Mouse (Mus musculus) forebrain, embryonic 14.5 days (tissue): ENCODE data around the gene Padi3. TPM values are rescaled to one million over a fixed set of nuclear protein-coding genes. Genes with fewer than 3 reads are reported as not detected.

Experiments
- ATAC-seq: fragments of 200-750 bp; cut with Nextera tagmentation; 2 replicates; pipeline ENCODE4 v1.8.0; 2017; ENCODE audit warnings: mild to moderate bottlenecking, moderate library complexity
- DNase-seq: peaks from one replicate; pipeline ENCODE4 v3.0.0-alpha.2; 2015; ENCODE audit warnings: low spot score
- H3K27ac ChIP-seq: fragments of 300-500 bp; sonication (generic); 2 replicates; pipeline ENCODE4 v1.5.1; 2014; ENCODE audit warnings: low read depth, mild to moderate bottlenecking, control low read depth, low read length, moderate library complexity
- H3K27me3 ChIP-seq: fragments of 300-500 bp; sonication (generic); replicated peaks from 2 replicates; pipeline ENCODE4 v1.6.1; 2014; ENCODE audit warnings: low read length, control low read depth, mixed read lengths; ENCODE audit not compliant: control insufficient read depth, insufficient read depth
- H3K36me3 ChIP-seq: fragments of 300-500 bp; sonication (generic); 2 replicates; pipeline ENCODE4 v1.6.1; 2014; ENCODE audit warnings: low read length, control low read depth; ENCODE audit not compliant: control insufficient read depth, insufficient read depth
- H3K4me1 ChIP-seq: fragments of 300-500 bp; sonication (generic); 2 replicates; pipeline ENCODE4 v1.6.1; 2014; ENCODE audit warnings: antibody characterized with exemption, low read length, control low read depth; ENCODE audit not compliant: control insufficient read depth, insufficient read depth
- H3K4me2 ChIP-seq: fragments of 300-500 bp; sonication (generic); 2 replicates; pipeline ENCODE4 v1.6.1; 2014; ENCODE audit warnings: mild to moderate bottlenecking, control low read depth, low read length
- H3K4me3 ChIP-seq: fragments of 300-500 bp; sonication (generic); 2 replicates; pipeline ENCODE4 v1.5.1; 2014; ENCODE audit warnings: low read depth, low read length, control low read depth
- H3K9ac ChIP-seq: fragments of 300-500 bp; sonication (generic); 2 replicates; pipeline ENCODE4 v1.6.1; 2014; ENCODE audit warnings: mild to moderate bottlenecking, low read length, control low read depth, moderate library complexity
- H3K9me3 ChIP-seq: fragments of 300-500 bp; sonication (generic); replicated peaks from 2 replicates; pipeline ENCODE4 v1.6.1; 2016; ENCODE audit warnings: low read length, control low read depth, mixed read lengths; ENCODE audit not compliant: control insufficient read depth
- WGBS: fragments of 180-500 bp; shearing (Covaris S2); extraction: QIAGEN DNeasy Blood & Tissue Kit; methylation state at CpG from one replicate; pipeline ENCODE4 v1.1.7; 2014; 5-methylcytosine and 5-hydroxymethylcytosine counted together
- polyA plus RNA-seq: library from polyadenylated mRNA; unstranded; fragments of >200 nt; fragmentation: Nextera tagmentation; extraction: Ambion mirVana; gene quantifications from 2 replicates; pipeline ENCODE4 v1.2.1, GENCODE M21; 2014

The Padi3 gene
- polyA plus RNA-seq, 1 experiment from 2014 or later: not detected

GRCm38 (mm10) chr4:140779803-140780397 is 30.5 kb downstream of the Padi3 start:
- peak; percentile 42; the same call in 1 of the 2 replicates for ATAC-seq
- no peak overlapping the region for H3K9ac ChIP-seq
- whole genome bisulfite sequencing: 58% methylated on average over 19 of the region's 19 CpGs

GRCm38 (mm10) chr4:140776623-140777022 is 33.8 kb downstream of the Padi3 start:
- H3K4me1 ChIP-seq: no peaks in the 10 kb centered on the region
- no peaks in the 10 kb centered on the region for H3K27me3 ChIP-seq
- no peaks in the 10 kb centered on the region for H3K9me3 ChIP-seq
- 86% methylated on average over 13 of the region's 13 CpGs for WGBS
- H3K4me2 ChIP-seq: no peak overlapping the region
- no peaks in the 10 kb centered on the region for H3K36me3 ChIP-seq
- DNase-seq (no peak), ATAC-seq (no peak)
- H3K27ac ChIP-seq: no peak overlapping the region
- no peak overlapping the region for H3K9ac ChIP-seq
- no peak overlapping the region for H3K4me3 ChIP-seq

More at GRCm38 (mm10) chr4:140779803-140780397, 30.5 kb downstream of the Padi3 start:
- no peak overlapping the region for H3K27ac ChIP-seq
- no peak overlapping the region for H3K4me3 ChIP-seq
- H3K36me3 ChIP-seq: no peaks in the 10 kb centered on the region
- DNase-seq: peak; percentile 49
- no peaks in the 10 kb centered on the region for H3K9me3 ChIP-seq
- H3K27me3 ChIP-seq: no peaks in the 10 kb centered on the region
- H3K4me1 ChIP-seq: no peaks in the 10 kb centered on the region
- H3K4me2 ChIP-seq: no peak overlapping the region

- Histone ChIP-seq H3K4me3 (no peak overlapping the region), H3K9me3 (no peaks in the 10 kb centered on the region), H3K9ac (no peak overlapping the region), H3K4me2 (no peak overlapping the region), H3K27ac (no peak overlapping the region), H3K4me1 (no peaks in the 10 kb centered on the region), H3K27me3 (no peaks in the 10 kb centered on the region), H3K36me3 (no peaks in the 10 kb centered on the region)
- WGBS: 84% methylated on average over 10 of the region's 10 CpGs
- ATAC-seq (no peak), DNase-seq (no peak)
These were observed 34.6 kb downstream of the Padi3 start for GRCm38 (mm10) chr4:140775876-140776275.

- Histone ChIP-seq H3K27ac (no peak overlapping the region), H3K4me1 (no peaks in the 10 kb centered on the region), H3K9ac (no peak overlapping the region), H3K4me3 (no peak overlapping the region), H3K36me3 (no peaks in the 10 kb centered on the region), H3K27me3 (no peaks in the 10 kb centered on the region), H3K4me2 (no peak overlapping the region), H3K9me3 (no peaks in the 10 kb centered on the region)
- ATAC-seq (no peak), DNase-seq (no peak)
- WGBS: 90% methylated on average over 9 of the region's 9 CpGs
These were observed 35.6 kb downstream of the Padi3 start for GRCm38 (mm10) chr4:140774893-140775292.

- Histone ChIP-seq H3K4me3 (no peak within 1 kb of the TSS), H3K27ac (no peak within 1 kb of the TSS), H3K4me1 (no peaks in the 10 kb centered on the region), H3K9me3 (no peaks in the 10 kb centered on the region), H3K36me3 (no peaks in the 10 kb centered on the region), H3K27me3 (no peaks in the 10 kb centered on the region), H3K4me2 (no peak within 1 kb of the TSS), H3K9ac (no peak within 1 kb of the TSS)
- no peak for ATAC-seq
- no peak for DNase-seq
- 83% methylated on average over 21 of the region's 21 CpGs for whole genome bisulfite sequencing
These were observed 36.2 kb downstream of the Padi3 start, which contains the start of gene Padi4 for GRCm38 (mm10) chr4:140774025-140774800. Gene Padi4, minus strand, starts transcription at chr4:140774236.

GRCm38 (mm10) chr4:140771091-140771490 is 39.4 kb downstream of the Padi3 start:
- Histone ChIP-seq H3K4me2 (no peak overlapping the region), H3K9me3 (no peaks in the 10 kb centered on the region), H3K27me3 (no peaks in the 10 kb centered on the region), H3K27ac (no peak overlapping the region), H3K4me3 (no peak overlapping the region), H3K4me1 (no peaks in the 10 kb centered on the region), H3K9ac (no peak overlapping the region), H3K36me3 (no peaks in the 10 kb centered on the region)
- no peak for DNase-seq
- ATAC-seq: no peak
- 51% methylated on average over 4 of the region's 4 CpGs for WGBS

GRCm38 (mm10) chr4:140770433-140770832 is 40.0 kb downstream of the Padi3 start:
- Histone ChIP-seq H3K36me3 (no peaks in the 10 kb centered on the region), H3K9ac (0 out of 2 replicates have a peak overlapping the region, but pooled peaks have one; percentile 25), H3K27ac (no peak overlapping the region), H3K4me3 (no peak overlapping the region), H3K4me2 (peak overlapping the region; percentile 28), H3K27me3 (no peaks in the 10 kb centered on the region), H3K9me3 (no peaks in the 10 kb centered on the region), H3K4me1 (no peaks in the 10 kb centered on the region)
- DNase-seq (no peak), ATAC-seq (no peak)
- WGBS: 8% methylated on average over 13 of the region's 13 CpGs

- H3K27me3 ChIP-seq: no peaks in the 10 kb centered on the region
- 94% methylated on average over 5 of the region's 5 CpGs for WGBS
These were observed 41.5 kb downstream of the Padi3 start for GRCm38 (mm10) chr4:140768973-140769372.

GRCm38 (mm10) chr4:140765936-140766335 is 44.5 kb downstream of the Padi3 start:
- Histone ChIP-seq H3K4me2 (no peak overlapping the region), H3K27ac (no peak overlapping the region), H3K9me3 (no peaks in the 10 kb centered on the region), H3K27me3 (no peaks in the 10 kb centered on the region), H3K4me1 (no peaks in the 10 kb centered on the region), H3K4me3 (no peak overlapping the region), H3K36me3 (no peaks in the 10 kb centered on the region), H3K9ac (no peak overlapping the region)
- no peak for DNase-seq
- 91% methylated on average over 3 of the region's 3 CpGs for whole genome bisulfite sequencing
- ATAC-seq: no peak

More at GRCm38 (mm10) chr4:140768973-140769372, 41.5 kb downstream of the Padi3 start:
- Histone ChIP-seq H3K36me3 (no peaks in the 10 kb centered on the region), H3K9me3 (no peaks in the 10 kb centered on the region), H3K9ac (no peak overlapping the region), H3K4me1 (no peaks in the 10 kb centered on the region), H3K4me2 (no peak overlapping the region), H3K4me3 (no peak overlapping the region), H3K27ac (no peak overlapping the region)
- no peak for ATAC-seq
- no peak for DNase-seq
